Mouse (Mus musculus): ENCODE measurements around the gene Pex6. TPM values are rescaled to one million over a fixed set of nuclear protein-coding genes. Genes with fewer than 3 reads are reported as not detected.

Gene Pex6
- 10 to 100 TPM; 67.8 to 81.8 TPM for total RNA-seq (2021)
- long read RNA-seq, experiment 1, transcript Pex6-201 (17 exons, 3,200 nt): major isoform, 230 of 284 reads
- long read RNA-seq, experiment 1, partial matches to known transcripts: 32 of 284 reads
- long read RNA-seq, experiment 1, other reads (novel, unspliced or antisense): 19 of 284 reads
- long read RNA-seq, experiment 2, transcript Pex6-203 (16 exons, 3,383 nt): minor isoform, 11 of 182 reads
- long read RNA-seq, experiment 2, transcript Pex6-201 (17 exons, 3,200 nt): major isoform, 127 of 182 reads
- long read RNA-seq, experiment 2, partial matches to known transcripts: 14 of 182 reads
- long read RNA-seq, experiment 2, other reads (novel, unspliced or antisense): 29 of 182 reads

- peak; percentile 96 for DNase-seq
Measured at GRCm38 (mm10) chr17:46710959-46711597, at the start of gene Pex6. Gene Pex6, plus strand, starts transcription at chr17:46711463.

GRCm38 (mm10) chr17:46661981-46662380 lies 49.3 kb upstream of the Pex6 start:
- DNase-seq: no peak

GRCm38 (mm10) chr17:46662730-46663129 lies 48.5 kb upstream of the Pex6 start:
- DNase-seq: no peak

GRCm38 (mm10) chr17:46667712-46668111 lies 43.6 kb upstream of the Pex6 start:
- peak; percentile 64 for DNase-seq

GRCm38 (mm10) chr17:46669911-46670310 lies 41.4 kb upstream of the Pex6 start:
- DNase-seq: no peak

- peak; percentile 94 for DNase-seq
Measured at GRCm38 (mm10) chr17:46673850-46674529, 37.3 kb upstream of the Pex6 start, which contains the start of gene Rrp36. Gene Rrp36, minus strand, starts transcription at chr17:46674352.

GRCm38 (mm10) chr17:46674530-46675283 lies 36.6 kb upstream of the Pex6 start:
- DNase-seq: no peak

- no peak for DNase-seq
Measured at GRCm38 (mm10) chr17:46678416-46678815, 32.8 kb upstream of the Pex6 start, which contains the start of gene Mea1. Gene Mea1, plus strand, starts transcription at chr17:46678793.

- DNase-seq: no peak
Measured at GRCm38 (mm10) chr17:46678911-46679310, 32.4 kb upstream of the Pex6 start.

GRCm38 (mm10) chr17:46679843-46680759 lies 31.2 kb upstream of the Pex6 start:
- DNase-seq: peak; percentile 68

- peak; percentile 98 for DNase-seq
Measured at GRCm38 (mm10) chr17:46680760-46681373, 30.4 kb upstream of the Pex6 start, which contains the start of gene Klhdc3. Gene Klhdc3, minus strand, starts transcription at chr17:46680914.

- no peak for DNase-seq
Measured at GRCm38 (mm10) chr17:46681466-46682118, 29.7 kb upstream of the Pex6 start.

GRCm38 (mm10) chr17:46682654-46683389 lies 28.4 kb upstream of the Pex6 start:
- no peak for DNase-seq

- no peak for DNase-seq
Measured at GRCm38 (mm10) chr17:46685913-46686312, 25.4 kb upstream of the Pex6 start.

GRCm38 (mm10) chr17:46690665-46691064 lies 20.6 kb upstream of the Pex6 start:
- no peak for DNase-seq

GRCm38 (mm10) chr17:46691390-46691789 lies 19.9 kb upstream of the Pex6 start:
- DNase-seq: no peak

- DNase-seq: no peak
Measured at GRCm38 (mm10) chr17:46694517-46695063, 16.7 kb upstream of the Pex6 start.

- no peak for DNase-seq
Measured at GRCm38 (mm10) chr17:46698515-46698914, 12.7 kb upstream of the Pex6 start.

GRCm38 (mm10) chr17:46699245-46699644 lies 12.0 kb upstream of the Pex6 start:
- no peak for DNase-seq
